Mouse (Mus musculus) liver, adult 2 months (tissue): ENCODE measurements around the gene Scamp2. TPM values are rescaled to one million over a fixed set of nuclear protein-coding genes. Genes with fewer than 3 reads are reported as not detected.

ENCODE experiments used
- DNase-seq: peaks from one replicate; pipeline ENCODE4 v3.0.0-alpha.2; 2011; ENCODE audit warnings: low read depth, low spot score; ENCODE audit errors: extremely low read depth
- H3K27ac ChIP-seq: fragments of 200-500 bp; replicated peaks from 2 replicates; pipeline ENCODE4 v1.5.1; 2012; ENCODE audit warnings: low read depth, mild to moderate bottlenecking, control low read depth, inconsistent platforms, low read length; ENCODE audit not compliant: insufficient read depth
- H3K27me3 ChIP-seq: fragments of 200-500 bp; 2 replicates; pipeline ENCODE4 v1.6.1; 2012; ENCODE audit warnings: mild to moderate bottlenecking, moderate library complexity, low read length, inconsistent platforms; ENCODE audit not compliant: control insufficient read depth, insufficient read depth
- H3K36me3 ChIP-seq: fragments of 200-500 bp; 2 replicates; pipeline ENCODE4 v1.6.1; 2012; ENCODE audit warnings: low read length, inconsistent platforms; ENCODE audit not compliant: control insufficient read depth, insufficient read depth
- H3K4me1 ChIP-seq: fragments of 200-500 bp; 2 replicates; pipeline ENCODE4 v1.6.1; 2011; ENCODE audit warnings: low read length; ENCODE audit not compliant: control insufficient read depth, insufficient read depth
- H3K4me3 ChIP-seq: fragments of 200-500 bp; 2 replicates; pipeline ENCODE4 v1.5.1; 2011; ENCODE audit warnings: low read depth, mild to moderate bottlenecking, control low read depth, low read length, moderate library complexity; ENCODE audit not compliant: insufficient read depth
- H3K79me2 ChIP-seq: fragments of 200-500 bp; 2 replicates; pipeline ENCODE4 v1.6.1; 2012; ENCODE audit warnings: inconsistent platforms, mild to moderate bottlenecking, low read length, moderate library complexity; ENCODE audit not compliant: control insufficient read depth, insufficient read depth
- H3K9ac ChIP-seq: fragments of 200-500 bp; 2 replicates; pipeline ENCODE4 v1.6.1; 2012; ENCODE audit warnings: low read depth, mild to moderate bottlenecking, control low read depth, inconsistent platforms, low read length
- CTCF ChIP-seq: fragments of 200-500 bp; IDR thresholded peaks from 2 replicates; pipeline ENCODE4 v1.5.1; 2011; ENCODE audit warnings: low read depth, low read length, control low read depth
- POLR2A ChIP-seq: fragments of 200-500 bp; IDR thresholded peaks from 2 replicates; pipeline ENCODE4 v1.6.1; 2011; ENCODE audit warnings: low read length, control low read depth; ENCODE audit not compliant: insufficient read depth; ENCODE audit errors: extremely low read depth
- WGBS: fragments of 180-500 bp; shearing (Covaris S2); methylation state at CpG from one replicate; pipeline ENCODE4 v1.1.7; 2018; 5-methylcytosine and 5-hydroxymethylcytosine counted together
- polyA plus RNA-seq: library from polyadenylated mRNA; depleted of rRNA; stranded (reverse); fragments of >200 nt; gene quantifications from 2 replicates; pipeline ENCODE4 v1.2.3, GENCODE M21; 2012
- total RNA-seq: library from RNA; depleted of rRNA; stranded (reverse); fragments of >200 nt; gene quantifications from 2 replicates; pipeline ENCODE4 v1.2.3, GENCODE M21; 2014

The Scamp2 gene
- total and polyA plus RNA-seq, 2 experiments = 10.5 to 32.6 TPM

- no peak for DNase-seq
- peaks cover 15% of the 10 kb centered on the region; the same call in 1 of the 2 replicates for H3K79me2 ChIP-seq
- H3K4me3 ChIP-seq = no peak overlapping the region; the same call in 1 of the 2 replicates
- TF ChIP-seq CTCF (no peak), POLR2A (no peak)
- no peaks in the 10 kb centered on the region for H3K36me3 ChIP-seq
- H3K4me1 ChIP-seq = peaks cover 6% of the 10 kb centered on the region
- H3K9ac ChIP-seq = no peak overlapping the region
- 20% methylated on average over 7 of the region's 7 CpGs for WGBS
- no peak overlapping the region for H3K27ac ChIP-seq
- no peaks in the 10 kb centered on the region for H3K27me3 ChIP-seq
Measured at GRCm38 (mm10) chr9:57560263-57560662, 480 bp upstream of the Scamp2 start.

DNA sequence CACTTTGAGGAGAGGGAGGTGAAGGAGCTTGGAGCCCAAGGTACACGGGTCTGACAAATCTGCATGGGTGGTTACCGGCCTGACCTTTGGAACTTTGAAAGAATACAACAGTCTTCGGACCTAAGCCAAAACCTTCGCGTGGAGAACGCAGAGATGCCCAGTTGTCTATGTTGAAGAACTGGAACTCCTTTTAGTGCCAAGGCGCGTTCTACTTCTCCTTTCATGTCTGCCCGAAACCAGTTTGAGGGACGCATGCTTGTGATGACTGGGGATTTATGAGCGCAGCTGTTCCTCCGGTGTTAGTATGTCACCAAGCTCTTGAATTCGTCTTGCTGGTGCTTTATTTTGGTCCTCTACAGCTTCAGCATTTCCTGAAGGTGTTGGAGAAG, 962 bp downstream of the Scamp2 start:
- DNase-seq = no peak
- TF ChIP-seq CTCF = no peak

GRCm38 (mm10) chr9:57562896-57563372, 2.2 kb downstream of the Scamp2 start:
- WGBS = 69% methylated on average over 4 of the region's 4 CpGs
- no peak overlapping the region for H3K27ac ChIP-seq
- no peaks in the 10 kb centered on the region; the same call in 1 of the 2 replicates for H3K36me3 ChIP-seq
- no peak for DNase-seq
- H3K79me2 ChIP-seq = peaks cover 28% of the 10 kb centered on the region; the same call in 1 of the 2 replicates
- peaks cover 11% of the 10 kb centered on the region for H3K4me1 ChIP-seq
- TF ChIP-seq POLR2A = no peak
- no peaks in the 10 kb centered on the region for H3K27me3 ChIP-seq
- no peak overlapping the region for H3K9ac ChIP-seq
- no peak overlapping the region for H3K4me3 ChIP-seq

More for the DNA sequence above, 962 bp downstream of the Scamp2 start:
- Histone ChIP-seq H3K9ac (no peak overlapping the region), H3K79me2 (peaks cover 22% of the 10 kb centered on the region; the same call in 1 of the 2 replicates), H3K4me1 (peaks cover 11% of the 10 kb centered on the region), H3K27ac (no peak overlapping the region), H3K36me3 (no peaks in the 10 kb centered on the region), H3K4me3 (no peak overlapping the region; the same call in 1 of the 2 replicates), H3K27me3 (no peaks in the 10 kb centered on the region)
- 63% methylated on average over 13 of the region's 13 CpGs for WGBS

DNA sequence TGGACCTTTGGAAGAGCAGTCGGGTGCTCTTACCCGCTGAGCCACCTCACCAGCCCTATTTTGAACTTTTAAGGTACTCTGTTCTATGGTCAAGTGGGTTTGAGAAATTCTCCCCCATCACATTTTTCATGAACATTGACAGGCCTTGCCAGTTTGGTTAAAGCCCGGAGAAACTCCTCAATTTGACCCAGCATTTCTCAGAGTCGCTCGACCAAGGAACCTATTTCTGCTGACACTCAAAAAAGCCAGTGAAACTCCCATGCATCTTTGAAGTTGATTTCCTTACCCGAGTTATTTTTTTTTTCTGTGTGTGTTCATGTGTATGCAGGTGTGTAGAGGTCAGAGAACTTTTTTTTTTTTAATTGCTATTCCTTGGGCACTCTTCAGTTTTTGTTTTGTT, 3.9 kb downstream of the Scamp2 start:
- Histone ChIP-seq H3K27me3 (no peaks in the 10 kb centered on the region), H3K36me3 (peaks cover 2% of the 10 kb centered on the region), H3K9ac (no peak overlapping the region), H3K79me2 (peaks cover 33% of the 10 kb centered on the region; the same call in 1 of the 2 replicates), H3K4me1 (peaks cover 11% of the 10 kb centered on the region), H3K27ac (no peak overlapping the region), H3K4me3 (no peak overlapping the region)
- no peak for DNase-seq
- 76% methylated on average over 6 of the region's 6 CpGs for WGBS
- TF ChIP-seq POLR2A (no peak), CTCF (no peak)

GRCm38 (mm10) chr9:57565741-57566221, 5.0 kb downstream of the Scamp2 start:
- TF ChIP-seq POLR2A = no peak
- no peak for TF ChIP-seq CTCF
- no peaks in the 10 kb centered on the region for H3K27me3 ChIP-seq
- DNase-seq = no peak
- peaks cover 11% of the 10 kb centered on the region for H3K4me1 ChIP-seq
- H3K9ac ChIP-seq = no peak overlapping the region
- 68% methylated on average over 10 of the region's 10 CpGs for WGBS
- no peak overlapping the region for H3K4me3 ChIP-seq
- peaks cover 7% of the 10 kb centered on the region for H3K36me3 ChIP-seq
- peaks cover 35% of the 10 kb centered on the region; the same call in 1 of the 2 replicates for H3K79me2 ChIP-seq
- H3K27ac ChIP-seq = no peak overlapping the region

- peaks cover 30% of the 10 kb centered on the region; the same call in 1 of the 2 replicates for H3K79me2 ChIP-seq
- H3K27ac ChIP-seq = no peak overlapping the region
- no peak overlapping the region for H3K4me3 ChIP-seq
- DNase-seq = peak; percentile 24
- no peak overlapping the region for H3K9ac ChIP-seq
- TF ChIP-seq CTCF (peak; percentile 57), POLR2A (no peak)
- WGBS = 41% methylated on average over 8 of the region's 8 CpGs
- no peaks in the 10 kb centered on the region for H3K27me3 ChIP-seq
- peaks cover 7% of the 10 kb centered on the region for H3K36me3 ChIP-seq
- H3K4me1 ChIP-seq = peaks cover 7% of the 10 kb centered on the region
Measured at GRCm38 (mm10) chr9:57566846-57567245, 6.1 kb downstream of the Scamp2 start.
